Mouse (Mus musculus): ENCODE measurements around the gene Ankrd9. TPM values are rescaled to one million over a fixed set of nuclear protein-coding genes. Genes with fewer than 3 reads are reported as not detected.

The Ankrd9 gene
- total RNA-seq, 2 experiments from 2014 or later: 18.8 to 21.4 TPM

DNA sequence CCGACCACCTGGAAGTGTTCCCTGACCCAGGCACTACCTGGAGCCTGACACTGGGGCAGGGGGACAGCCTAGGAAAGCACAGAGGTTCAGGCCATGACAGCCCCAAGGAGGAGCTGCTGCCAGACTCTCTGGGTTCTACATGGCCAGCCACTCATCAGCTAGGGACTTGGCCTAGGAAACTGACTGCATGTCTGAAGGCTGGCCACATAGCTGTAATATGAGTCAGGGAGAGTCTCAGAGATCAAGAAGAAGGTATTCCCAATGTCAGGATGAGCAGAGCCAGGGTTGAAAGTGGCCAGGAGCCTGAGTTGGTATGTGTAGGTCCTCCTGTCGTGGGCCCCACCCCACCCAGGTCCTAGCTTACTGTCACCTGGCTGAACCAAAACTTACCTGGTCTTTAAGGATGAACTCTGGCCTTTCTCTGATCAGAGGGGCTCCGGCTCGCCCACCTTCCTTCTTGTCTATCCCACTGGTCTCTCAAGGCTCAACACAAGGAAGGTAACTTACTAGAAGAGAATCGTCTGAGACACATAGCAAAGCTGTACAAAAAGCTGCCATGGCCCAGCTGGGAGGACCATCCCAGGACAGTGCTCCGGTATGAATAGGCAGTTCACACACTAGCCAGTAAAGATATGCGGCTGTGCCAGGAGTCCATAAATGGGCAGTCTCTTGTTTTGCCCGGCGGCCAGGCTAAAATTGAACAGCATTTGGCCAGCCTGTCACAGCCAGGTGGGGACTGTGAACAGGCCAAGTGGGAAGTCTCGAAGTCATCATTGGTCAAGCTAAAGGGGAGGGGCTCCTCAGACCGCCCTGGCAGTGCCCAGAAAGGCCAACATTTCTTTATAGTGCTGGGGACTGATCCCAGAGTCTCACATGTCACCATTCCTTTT lies 7.9 kb upstream of the Ankrd9 start:
- no peak for TF ChIP-seq CTCF (IDR thresholded peaks at IDR 0.05)

DNA sequence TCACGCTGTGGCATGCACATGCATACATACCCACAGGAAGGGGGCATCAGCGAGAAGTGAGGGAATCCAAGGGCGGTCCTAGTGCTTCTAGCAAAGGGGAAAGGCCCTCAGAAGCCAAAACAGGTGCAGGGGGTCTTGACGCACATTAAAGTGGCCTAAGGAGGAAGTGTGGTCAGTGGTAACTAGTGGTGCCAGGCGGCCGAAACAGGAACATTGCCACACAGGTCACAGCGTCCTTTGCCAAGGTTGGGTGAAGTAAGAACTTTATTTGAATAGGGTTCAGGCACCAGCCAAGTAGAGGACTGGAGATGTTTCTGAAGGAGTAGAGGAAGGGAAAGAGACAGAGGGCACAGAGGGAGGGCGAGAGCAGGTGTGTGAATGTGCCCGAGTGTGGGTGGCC lies 6.3 kb upstream of the Ankrd9 start:
- H3K4me3 ChIP-seq: no peak overlapping the region
- intact Hi-C loops (cut with DNase I): no loop called here
- H3K27ac ChIP-seq: no peak overlapping the region
- DNase-seq (ENCODE audit: extremely low spot score in 1 of 2, low spot score in 2 of 2): no peak
- TF ChIP-seq CTCF (IDR thresholded peaks at IDR 0.05): no peak

More for the DNA sequence above, 7.9 kb upstream of the Ankrd9 start:
- no peak for DNase-seq (ENCODE audit: extremely low spot score in 1 of 2, low spot score in 2 of 2)
- H3K4me3 ChIP-seq: no peak overlapping the region
- H3K27ac ChIP-seq: no peak overlapping the region
- intact Hi-C loops (cut with DNase I): no loop called here

DNA sequence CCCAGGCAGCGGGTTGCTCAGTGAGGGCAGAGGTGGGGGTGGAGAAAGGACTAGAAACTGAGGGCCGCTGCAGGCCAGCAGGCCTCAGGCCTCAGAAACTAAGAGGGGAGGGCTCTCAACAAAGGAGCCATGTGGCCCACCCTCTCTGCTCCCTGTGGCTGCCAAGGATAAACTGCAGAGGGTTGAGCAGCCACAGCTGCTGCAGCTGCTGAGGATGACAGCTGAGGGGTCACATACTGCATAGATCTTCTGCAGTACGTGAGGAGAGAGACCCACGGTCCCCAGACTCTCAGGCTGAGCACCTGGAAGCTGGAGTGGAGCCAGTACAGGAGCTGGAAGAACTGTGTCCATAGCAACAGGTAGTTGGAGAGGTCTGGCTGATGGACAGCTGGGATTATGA lies 5.8 kb upstream of the Ankrd9 start:
- no peak overlapping the region for H3K27ac ChIP-seq
- no peak for DNase-seq (ENCODE audit: extremely low spot score in 1 of 2, low spot score in 2 of 2)
- no peak overlapping the region for H3K4me3 ChIP-seq
- no peak for TF ChIP-seq CTCF (IDR thresholded peaks at IDR 0.05)
- intact Hi-C loops (cut with DNase I): no loop called here

DNA sequence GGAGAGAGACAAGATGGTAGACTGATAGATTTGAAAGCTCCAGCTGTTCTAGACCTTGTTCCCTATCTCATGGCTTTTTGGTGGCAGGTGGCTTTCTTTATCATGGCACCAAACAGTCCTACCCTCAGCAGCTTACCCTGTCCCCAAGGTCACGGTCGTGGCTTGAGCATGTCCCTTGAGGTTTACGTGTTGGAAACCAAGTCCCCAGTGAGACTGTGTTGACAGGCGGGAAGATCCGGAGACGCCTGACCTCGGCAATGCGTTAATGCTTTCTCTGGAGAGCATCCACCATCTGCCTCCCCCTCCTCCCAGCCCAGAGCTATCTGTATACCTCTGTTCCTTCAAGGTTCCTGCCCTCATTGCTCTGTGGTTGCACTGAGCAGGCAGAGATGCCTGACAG lies 4.9 kb upstream of the Ankrd9 start:
- TF ChIP-seq CTCF (IDR thresholded peaks at IDR 0.05): no peak
- intact Hi-C loops (cut with DNase I): no loop called here
- DNase-seq (ENCODE audit: extremely low spot score in 1 of 2, low spot score in 2 of 2): no peak
- Histone ChIP-seq H3K4me3 (no peak overlapping the region), H3K27ac (no peak overlapping the region)

DNA sequence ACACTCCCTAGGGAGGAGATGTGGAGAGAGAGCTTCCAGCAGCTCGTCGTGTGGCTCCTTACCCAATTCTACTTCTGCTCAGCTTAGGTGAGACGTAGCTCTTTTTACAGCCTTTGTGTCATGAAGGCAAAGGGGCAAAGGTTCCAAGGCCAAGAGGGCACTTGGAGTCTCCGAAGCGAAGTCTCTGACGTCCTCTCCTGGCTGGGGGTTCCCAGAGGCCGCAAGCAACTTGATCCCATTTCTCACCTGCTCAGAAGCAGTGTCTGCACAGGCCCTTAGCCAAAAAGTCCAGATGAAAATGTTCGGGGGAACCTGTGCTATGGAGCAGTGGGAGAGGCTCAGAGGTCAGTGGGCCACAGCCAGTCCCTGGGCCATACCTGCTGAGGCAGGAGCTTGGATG lies 4.2 kb upstream of the Ankrd9 start:
- Histone ChIP-seq H3K4me3 (no peak overlapping the region), H3K27ac (no peak overlapping the region)
- intact Hi-C loops (cut with DNase I): no loop called here
- no peak for DNase-seq (ENCODE audit: extremely low spot score in 1 of 2, low spot score in 2 of 2)
- no peak for TF ChIP-seq CTCF (IDR thresholded peaks at IDR 0.05)

DNA sequence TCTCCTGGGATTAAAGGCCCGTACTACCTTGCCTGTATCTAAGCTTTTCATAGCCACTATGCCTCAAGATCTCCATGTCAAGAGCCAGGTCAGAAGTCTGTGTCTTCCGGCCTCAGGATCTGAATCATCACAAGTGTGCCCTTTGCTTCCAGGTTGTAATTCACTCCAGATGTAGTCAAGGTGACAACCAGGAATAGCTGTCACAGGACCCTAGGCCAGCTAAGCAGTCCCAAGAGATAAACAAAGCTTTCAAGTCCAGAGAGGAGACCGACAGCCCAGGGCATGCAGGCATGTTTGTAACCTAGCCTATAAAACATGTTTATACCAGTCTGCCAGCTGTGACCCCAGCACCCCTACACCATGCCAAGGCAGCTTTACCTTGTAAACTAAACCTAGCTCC lies 2.9 kb upstream of the Ankrd9 start:
- Histone ChIP-seq H3K4me3 (no peak overlapping the region), H3K27ac (no peak overlapping the region)
- intact Hi-C loops (cut with DNase I): no loop called here
- DNase-seq (ENCODE audit: extremely low spot score in 1 of 2, low spot score in 2 of 2): no peak
- no peak for TF ChIP-seq CTCF (IDR thresholded peaks at IDR 0.05)

DNA sequence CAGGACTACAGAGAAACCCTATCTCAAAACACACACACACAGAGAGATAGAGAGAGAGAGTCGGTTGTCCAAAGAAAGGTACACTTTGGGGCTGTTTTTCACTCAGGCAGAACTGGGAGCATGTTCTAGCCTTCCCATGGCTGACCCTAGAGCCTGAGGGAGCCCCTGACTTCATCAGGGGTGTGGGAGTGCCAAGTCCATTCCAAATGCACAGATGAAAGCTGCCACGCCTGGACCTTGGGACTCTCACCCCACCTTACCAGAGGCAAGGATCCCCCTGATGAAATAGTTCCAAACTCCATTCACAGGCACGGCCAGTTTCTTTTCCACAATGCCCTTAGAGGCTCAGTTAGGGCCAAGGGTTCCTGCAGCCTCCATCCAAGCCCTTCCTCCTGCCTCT lies 968 bp upstream of the Ankrd9 start:
- H3K4me3 ChIP-seq: no peak overlapping the region
- TF ChIP-seq CTCF (IDR thresholded peaks at IDR 0.05): no peak
- intact Hi-C loops (cut with DNase I): no loop called here
- H3K27ac ChIP-seq: no peak overlapping the region
- DNase-seq (ENCODE audit: extremely low spot score in 1 of 2, low spot score in 2 of 2): no peak

DNA sequence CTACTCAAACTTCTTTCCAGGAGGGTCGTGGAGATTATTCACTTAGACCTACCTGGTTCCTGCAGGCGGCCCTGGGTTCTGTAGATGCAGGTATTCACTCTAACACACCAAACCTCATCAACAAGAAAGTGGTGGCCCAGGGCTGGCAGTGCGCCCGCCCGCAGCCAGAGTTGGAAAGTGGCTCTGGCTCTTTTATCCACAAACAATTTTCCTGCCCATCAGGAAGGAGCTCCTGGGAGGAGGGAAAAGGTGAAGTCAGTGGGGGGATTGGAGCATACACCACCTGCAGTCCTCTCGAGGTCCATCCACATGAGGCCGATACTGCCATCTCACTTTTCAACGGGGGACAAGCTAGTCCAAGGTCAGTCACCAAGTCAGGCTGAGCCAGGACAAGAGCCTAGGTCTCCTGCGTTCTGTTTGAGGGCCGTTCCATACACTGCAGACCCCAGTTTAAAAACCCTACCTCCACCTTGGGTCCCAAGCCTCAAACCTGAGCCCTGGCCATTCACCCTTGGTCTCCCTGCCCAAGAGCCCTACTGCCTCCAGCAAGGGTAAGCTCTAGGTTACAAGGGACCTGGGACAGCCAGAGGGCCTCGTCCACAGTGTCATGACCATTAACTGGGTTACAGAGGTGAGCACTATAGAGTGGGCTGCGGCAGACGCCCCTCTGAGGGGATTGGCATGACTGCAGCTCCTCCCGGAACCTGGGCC lies 789 bp downstream of the Ankrd9 start:
- no peak for DNase-seq (ENCODE audit: extremely low spot score in 1 of 2, low spot score in 2 of 2)

DNA sequence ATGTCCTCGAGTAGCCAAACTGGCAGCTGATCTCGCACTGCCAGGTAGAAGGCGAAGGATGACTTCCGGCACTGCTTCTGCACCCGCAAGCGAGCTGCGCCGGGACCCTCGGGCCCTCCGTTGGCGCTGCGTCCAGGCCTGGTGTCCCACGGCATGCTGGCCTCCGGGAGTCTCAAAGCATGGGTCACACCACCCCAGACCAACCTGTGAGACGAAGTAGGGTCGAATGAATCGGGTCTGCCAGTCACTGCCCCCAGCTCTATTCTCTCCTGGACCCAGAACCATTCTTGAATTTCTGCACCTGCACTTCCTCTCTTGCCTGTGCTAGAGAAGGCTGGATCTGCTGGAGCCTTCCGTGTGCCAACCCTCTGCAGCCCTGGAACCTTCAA lies 1.5 kb downstream of the Ankrd9 start:
- Histone ChIP-seq H3K4me3 (no peak overlapping the region; the same call in 1 of the 2 replicates), H3K27ac (no peak overlapping the region)
- no peak for DNase-seq (ENCODE audit: extremely low spot score in 1 of 2, low spot score in 2 of 2)
- intact Hi-C loops (cut with DNase I): no loop called here
- TF ChIP-seq CTCF (IDR thresholded peaks at IDR 0.05): no peak

More for the DNA sequence above, 789 bp downstream of the Ankrd9 start:
- intact Hi-C loops (cut with DNase I): no loop called here
- peak overlapping the region; percentile 96 for H3K27ac ChIP-seq
- no peak for TF ChIP-seq CTCF (IDR thresholded peaks at IDR 0.05)
- H3K4me3 ChIP-seq: peak overlapping the region; percentile 76

DNA sequence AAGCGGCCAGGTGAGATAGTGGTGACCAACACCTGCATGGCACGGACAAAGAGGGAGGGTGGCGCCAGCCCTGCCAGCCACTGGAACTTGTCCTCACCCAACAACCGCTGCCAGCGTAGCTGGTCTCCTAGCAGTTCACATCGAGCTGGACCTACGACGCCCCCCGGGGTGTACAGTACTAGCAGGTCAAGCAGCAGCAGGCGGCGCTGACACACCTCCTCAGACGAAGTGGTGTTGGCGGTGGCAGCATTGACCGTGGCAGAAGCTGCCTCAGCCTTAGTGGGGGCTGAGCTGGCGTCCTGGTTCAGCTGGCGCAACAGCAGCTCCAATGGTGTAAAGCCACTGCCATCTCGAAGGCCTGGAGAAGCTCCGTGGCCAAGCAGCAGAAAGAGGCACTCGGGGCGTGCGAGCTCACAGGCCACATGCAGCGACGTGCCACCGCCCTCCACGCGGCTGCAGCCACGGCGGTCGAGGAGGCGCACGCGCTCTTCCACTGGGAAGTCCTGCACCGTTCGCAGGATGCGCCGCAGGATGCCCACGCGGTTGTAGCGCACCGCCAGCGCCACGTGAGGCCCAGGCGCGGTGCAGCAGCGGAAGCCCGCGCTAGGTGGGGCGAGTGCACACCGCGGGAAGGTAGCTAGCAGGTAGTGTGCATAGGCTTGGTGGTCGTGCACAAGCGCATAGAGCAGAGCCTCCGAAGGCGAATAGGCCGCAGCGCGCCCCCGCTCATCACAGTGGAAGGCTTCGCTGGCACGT lies 2.1 kb downstream of the Ankrd9 start:
- no peak for TF ChIP-seq CTCF (IDR thresholded peaks at IDR 0.05)
- Histone ChIP-seq H3K27ac (no peak overlapping the region), H3K4me3 (no peak overlapping the region)
- intact Hi-C loops (cut with DNase I): no loop called here
- peak in 1 of 2 experiments; percentile 15 for DNase-seq (ENCODE audit: extremely low spot score in 1 of 2, low spot score in 2 of 2)

DNA sequence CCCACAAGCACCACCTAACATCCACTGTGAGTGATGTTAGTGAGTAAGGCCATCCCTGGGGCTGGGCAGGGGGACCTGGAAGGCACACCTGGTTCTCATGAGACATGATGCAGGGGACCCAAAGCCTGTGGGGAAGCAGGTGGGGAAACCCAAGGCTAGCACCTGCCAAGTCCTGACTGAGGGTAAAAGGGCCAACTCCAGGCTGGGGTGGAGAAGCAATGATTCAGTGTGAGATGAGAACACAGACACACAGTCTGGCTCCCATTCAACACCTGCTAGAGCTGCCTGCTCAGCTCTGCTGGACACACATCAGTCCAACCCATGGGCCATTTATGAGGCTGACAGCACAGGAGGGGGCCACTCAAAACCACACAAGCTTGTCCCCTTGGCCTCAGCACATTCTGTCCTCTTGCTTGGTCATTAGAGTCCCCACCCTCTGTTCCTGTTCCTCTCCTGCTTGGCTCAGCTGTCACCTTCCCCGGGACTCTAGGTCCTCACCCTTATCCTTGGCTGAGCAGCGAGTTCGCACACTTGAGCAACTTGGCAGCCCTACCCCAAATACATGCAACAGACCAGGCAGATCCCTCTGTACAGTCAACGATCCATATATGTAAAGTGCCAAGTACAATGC lies 2.9 kb downstream of the Ankrd9 start:
- DNase-seq (ENCODE audit: extremely low spot score in 1 of 2, low spot score in 2 of 2): no peak
- H3K27ac ChIP-seq: no peak overlapping the region
- H3K4me3 ChIP-seq: no peak overlapping the region
- intact Hi-C loops (cut with DNase I): no loop called here
- no peak for TF ChIP-seq CTCF (IDR thresholded peaks at IDR 0.05)
